Mouse (Mus musculus) mesoderm, embryonic 11.5 days (tissue): ENCODE measurements at regions not wholly inside any gene's neighbourhood (a gene's known extent, or its start where the extent isn't known, plus 50 kb on each side); places are given as distances from the start of the nearest gene placed in this dataset.

Experiments used
- DNase-seq: peaks from one replicate; pipeline ENCODE4 v3.0.0-alpha.2; 2012; ENCODE audit warnings: low read depth, low spot score

- no peak for DNase-seq
Observed at GRCm38 (mm10) chr2:51238992-51239391, 90.1 kb upstream of the Rnd3 start.

DNA sequence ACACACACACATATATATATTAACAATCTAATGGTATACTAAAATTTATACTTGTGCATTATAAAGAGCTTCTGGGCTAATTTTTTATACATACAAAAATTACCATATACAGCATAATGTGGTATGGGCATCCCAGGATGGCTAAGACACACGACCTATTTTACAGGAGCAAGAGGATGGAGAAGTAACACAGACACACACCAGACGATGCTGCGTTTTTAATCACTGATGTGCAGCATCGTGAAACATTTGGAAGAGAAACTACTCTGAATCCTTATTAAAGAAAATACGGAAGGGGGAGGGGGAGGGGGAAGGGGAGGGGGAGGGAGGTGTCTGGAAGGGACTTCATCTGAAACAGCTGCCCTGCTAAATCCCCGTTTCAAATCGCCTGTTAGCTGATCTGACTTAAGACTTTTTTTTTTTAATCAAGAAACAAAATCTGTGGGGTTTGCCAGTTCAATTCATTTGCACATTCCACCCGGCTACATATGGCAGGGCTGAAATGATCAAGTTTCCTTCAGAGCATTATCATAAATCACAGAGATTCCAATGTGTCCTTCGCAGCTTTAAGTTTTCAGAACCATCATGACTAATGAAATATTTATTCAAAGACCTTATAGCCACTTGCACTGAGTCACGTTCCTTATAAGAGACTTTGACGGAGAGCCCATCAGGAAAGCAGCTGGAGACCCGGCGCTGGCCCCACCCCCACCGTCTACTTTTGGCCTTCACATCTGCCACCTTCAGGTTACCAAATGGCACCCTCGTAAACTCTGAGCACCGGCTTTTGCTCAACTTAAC lies 89.4 kb upstream of the Rnd3 start:
- DNase-seq, result peak; percentile 82

DNA sequence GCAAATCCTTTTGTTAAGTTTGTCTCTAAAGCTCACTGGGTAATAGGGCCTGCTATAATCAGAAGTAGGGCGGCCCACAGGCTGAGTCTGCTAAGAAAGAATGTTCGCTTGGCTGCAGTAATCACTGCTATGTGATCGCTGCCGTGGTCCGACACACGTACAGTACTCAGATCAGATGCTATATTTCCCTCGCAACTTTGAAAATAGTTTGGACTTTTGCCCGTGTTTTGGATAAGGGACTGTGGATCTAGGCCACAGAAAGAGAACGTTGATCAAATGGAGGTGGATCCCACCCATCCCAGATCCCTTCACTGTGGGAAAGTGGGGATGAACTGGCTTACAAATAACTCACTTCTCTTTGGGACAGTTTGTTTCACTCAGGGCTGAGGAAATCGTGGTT lies 88.5 kb upstream of the Rnd3 start:
- DNase-seq, result no peak

DNA sequence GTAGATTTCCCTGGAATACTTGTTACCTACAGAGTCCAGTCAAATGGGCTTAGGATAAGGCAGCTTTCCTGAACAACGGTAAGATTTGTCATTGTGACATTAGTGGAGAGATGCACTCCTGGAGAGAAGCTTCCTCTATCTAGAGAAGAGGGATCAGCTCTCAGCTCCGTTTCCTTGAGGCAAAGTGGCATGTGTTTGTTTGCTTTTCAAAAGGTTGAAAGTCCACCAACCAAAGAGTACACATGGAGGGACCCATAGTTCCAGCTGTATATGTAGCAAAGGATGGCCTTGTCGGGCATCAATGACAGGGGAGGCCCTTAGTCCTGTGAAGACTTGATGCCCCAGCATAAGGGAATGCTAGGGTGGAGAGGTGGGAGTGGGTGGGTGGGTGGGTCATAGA lies 87.9 kb upstream of the Rnd3 start:
- no peak for DNase-seq

GRCm38 (mm10) chr2:51234427-51234826 lies 85.5 kb upstream of the Rnd3 start:
- no peak for DNase-seq

DNA sequence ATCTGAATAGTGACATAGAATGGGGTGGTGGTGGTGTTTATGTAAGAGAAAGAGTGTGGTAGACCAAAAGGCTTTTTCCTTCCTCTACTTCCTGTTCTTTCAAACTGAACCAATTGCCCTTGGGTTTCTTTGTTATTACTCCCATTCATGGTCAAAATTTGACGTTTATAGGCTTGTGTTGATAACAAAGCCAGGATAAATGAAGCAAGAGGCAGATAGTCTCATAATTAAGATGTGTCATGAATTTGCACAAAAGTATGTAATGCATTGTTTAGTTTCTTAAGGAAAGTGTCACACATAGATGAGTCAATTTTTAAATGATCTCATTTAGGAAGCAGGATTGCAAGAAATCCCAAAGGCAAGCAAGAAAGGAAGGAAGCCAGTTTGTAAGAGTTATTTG lies 73.9 kb upstream of the Rnd3 start:
- DNase-seq, result no peak

DNA sequence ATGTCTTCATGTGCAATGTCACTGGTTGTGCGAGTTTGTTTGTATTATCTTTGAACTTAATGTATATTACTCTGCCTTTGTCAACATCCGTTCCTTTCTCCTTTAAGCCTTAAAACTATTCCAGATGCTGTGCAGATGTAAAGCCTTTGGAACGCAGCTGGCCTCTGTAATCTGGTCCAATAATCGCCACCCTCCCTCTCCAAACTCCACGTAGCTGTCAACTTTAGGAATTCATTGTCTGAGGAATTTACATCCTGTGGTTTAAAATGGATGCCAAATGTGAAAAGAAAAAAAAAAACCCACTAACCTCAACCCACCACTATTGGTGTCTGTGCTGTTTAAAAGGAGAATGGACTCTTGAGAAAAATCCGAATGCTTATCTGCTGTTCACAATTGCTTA lies 70.8 kb upstream of the Rnd3 start:
- peak; percentile 68 for DNase-seq

DNA sequence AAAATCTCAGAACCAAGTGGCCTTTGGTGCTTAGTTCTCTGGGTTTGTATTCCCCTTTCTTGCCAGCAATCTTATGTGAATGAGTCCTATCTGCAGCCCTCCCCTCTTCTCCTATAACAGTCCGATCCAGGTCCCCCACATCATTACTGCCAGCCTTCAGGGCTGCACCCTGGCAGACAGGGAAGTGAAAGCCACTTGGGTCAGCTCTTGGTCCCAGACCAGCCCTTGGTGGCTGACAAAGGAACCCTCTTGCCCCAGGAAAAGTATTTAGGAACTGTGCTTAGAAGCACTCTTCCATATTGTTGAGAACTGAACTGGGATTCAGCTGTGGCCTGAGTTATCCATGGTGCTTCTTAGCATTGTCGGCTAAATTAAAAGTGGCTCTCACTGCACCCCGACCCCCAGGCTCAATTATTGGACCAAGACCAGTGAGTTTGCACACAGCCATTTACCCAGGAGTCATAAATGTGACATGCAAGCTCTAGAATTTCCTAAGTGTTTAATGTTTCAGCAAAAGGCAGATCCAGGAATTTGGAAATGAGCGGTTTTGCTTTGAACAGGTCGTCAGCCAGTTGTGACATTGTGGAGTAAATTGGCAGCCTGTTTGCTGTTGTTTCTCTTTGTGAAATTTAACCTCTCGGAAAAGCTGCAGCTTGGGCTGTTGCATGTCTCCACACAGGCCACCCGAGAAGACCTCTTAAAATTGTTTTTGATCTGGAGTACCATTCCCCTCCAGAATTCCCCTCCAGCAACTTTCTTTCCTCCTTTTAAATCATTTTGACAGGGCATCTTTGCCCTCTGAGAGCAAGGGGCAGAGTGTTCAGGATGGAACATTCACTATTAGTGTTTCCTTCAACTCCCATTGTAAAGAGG lies 58.5 kb upstream of the Rnd3 start:
- DNase-seq, result peak; percentile 27

GRCm38 (mm10) chr2:51206332-51206731 lies 57.4 kb upstream of the Rnd3 start:
- peak; percentile 55 for DNase-seq
